Mouse (Mus musculus) heart, embryonic 14.5 days (tissue): Measurements from ENCODE around the gene Aacs. TPM values are rescaled to one million over a fixed set of nuclear protein-coding genes. Genes with fewer than 3 reads are reported as not detected.

Experiments
- microRNA-seq: library from miRNA; unstranded; fragments of <30 nt; microRNA quantifications from one replicate; pipeline ENCODE4, GENCODE M21; 2016
- polyA plus RNA-seq: library from polyadenylated mRNA; unstranded; fragments of >200 nt; fragmentation: Nextera tagmentation; extraction: Ambion mirVana; gene quantifications from 2 replicates; pipeline ENCODE4 v1.2.1, GENCODE M21; 2014

Aacs gene
- polyA plus RNA-seq, 1 experiment from 2014 or later: 9.6 TPM

Small RNAs within 50 kb of the gene (microRNA-seq; reads per million reads assigned to microRNA genes)
- gene Gm27551: not detected

Other genes starting within 250 kb of the Aacs start
- 59.7 and 61.6 TPM in 2 replicates for gene Scarb1, start 134.7 kb upstream of the Aacs start, polyA plus RNA-seq
- gene Gm10382, start 86.5 kb upstream of the Aacs start, polyA plus RNA-seq: 0.27 and 0.32 TPM in 2 replicates
- 859 and 861 TPM in 2 replicates for gene Ubc, start 85.6 kb upstream of the Aacs start, polyA plus RNA-seq
- 7.2 and 8.2 TPM in 2 replicates for gene Dhx37, start 41.7 kb upstream of the Aacs start, polyA plus RNA-seq
- gene Bri3bp, start 34.2 kb upstream of the Aacs start, polyA plus RNA-seq: 34.8 and 36.6 TPM in 2 replicates
- gene Tmem132b, start 56.0 kb downstream of the Aacs start, polyA plus RNA-seq: not detected in 2 replicates